Mouse (Mus musculus): ENCODE measurements around the gene Noxo1.

DNA sequence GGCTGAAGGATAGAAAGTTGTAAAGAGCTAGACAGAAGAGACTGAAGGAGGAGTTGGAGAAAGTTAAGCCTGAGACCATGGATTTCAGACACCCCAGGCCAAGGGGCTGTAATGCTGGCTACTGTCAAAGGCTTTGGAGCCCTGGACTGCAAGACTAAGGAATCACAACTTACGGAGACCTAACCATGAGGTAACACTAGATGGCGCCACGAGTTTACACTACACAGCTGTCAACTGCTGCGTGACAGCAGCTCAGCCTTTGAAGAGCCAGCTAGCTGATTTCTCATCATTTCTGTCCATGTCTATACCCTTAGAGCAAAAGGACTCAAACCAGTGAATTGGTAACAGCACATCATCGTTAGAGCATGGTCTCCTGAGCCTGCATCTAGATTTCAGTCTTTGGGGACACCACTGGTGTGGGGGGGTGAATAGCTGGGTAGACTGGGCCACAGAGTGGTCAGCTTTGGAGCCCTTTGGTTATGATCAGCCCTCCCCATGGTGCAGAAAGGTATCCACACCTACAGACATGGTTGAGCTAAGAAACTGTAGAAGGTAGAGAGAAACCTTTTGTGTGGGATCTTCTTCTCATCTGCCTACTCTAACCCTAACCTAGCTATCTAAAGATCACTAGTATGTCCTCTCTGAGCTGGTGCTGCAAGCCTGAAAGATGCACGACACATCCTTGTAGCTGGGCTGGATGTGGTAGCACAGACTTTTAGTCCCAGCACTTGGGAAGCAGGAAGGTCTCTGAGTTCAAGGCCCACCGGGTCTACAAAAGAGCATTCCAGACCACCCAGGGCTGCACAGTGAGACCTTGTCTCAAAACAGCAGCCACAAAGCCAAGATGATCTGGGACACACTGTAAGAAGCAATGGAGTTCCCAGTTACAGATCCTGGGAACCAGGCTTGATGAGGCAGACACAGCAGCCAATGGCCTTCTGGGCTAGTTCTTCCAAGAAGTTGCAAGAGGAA lies 49.8 kb downstream of the Noxo1 start:
- TF ChIP-seq CTCF (IDR thresholded peaks at IDR 0.05; ENCODE audit: low read depth) (peak; percentile 93), EP300 (IDR thresholded peaks at IDR 0.05; ENCODE audit: low read depth) (no peak)
